Mouse (Mus musculus): Measurements from ENCODE around the gene Psmd7. TPM values are rescaled to one million over a fixed set of nuclear protein-coding genes. Genes with fewer than 3 reads are reported as not detected.

Psmd7 gene
- 84.3 TPM for polyA plus RNA-seq (2014; fragmentation: Illumina TruSeq; extraction: RNeasy Lipid Tissue Mini Kit (QIAGEN cat#74804); ENCODE audit: insufficient read depth, low read depth, low replicate concordance)

GRCm38 (mm10) chr8:107587995-107588780 is at the start of gene Psmd7:
Psmd7 (minus strand) TSS chr8:107588464.

Other genes with a start within 250 kb of the Psmd7 start
- gene Nqo1, start 185.3 kb downstream of the Psmd7 start, polyA plus RNA-seq (2014; fragmentation: Illumina TruSeq; extraction: RNeasy Lipid Tissue Mini Kit (QIAGEN cat#74804); ENCODE audit: insufficient read depth, low read depth, low replicate concordance): 6.1 TPM
- gene Nob1, start 163.4 kb downstream of the Psmd7 start, polyA plus RNA-seq (2014; fragmentation: Illumina TruSeq; extraction: RNeasy Lipid Tissue Mini Kit (QIAGEN cat#74804); ENCODE audit: insufficient read depth, low read depth, low replicate concordance): 15.2 TPM
- 18.5 TPM for gene Wwp2, start 152.1 kb downstream of the Psmd7 start, polyA plus RNA-seq (2014; fragmentation: Illumina TruSeq; extraction: RNeasy Lipid Tissue Mini Kit (QIAGEN cat#74804); ENCODE audit: insufficient read depth, low read depth, low replicate concordance)

Data from lung, adult 10 weeks (tissue).